Mouse (Mus musculus): Measurements from ENCODE around the gene Cmip.

DNA sequence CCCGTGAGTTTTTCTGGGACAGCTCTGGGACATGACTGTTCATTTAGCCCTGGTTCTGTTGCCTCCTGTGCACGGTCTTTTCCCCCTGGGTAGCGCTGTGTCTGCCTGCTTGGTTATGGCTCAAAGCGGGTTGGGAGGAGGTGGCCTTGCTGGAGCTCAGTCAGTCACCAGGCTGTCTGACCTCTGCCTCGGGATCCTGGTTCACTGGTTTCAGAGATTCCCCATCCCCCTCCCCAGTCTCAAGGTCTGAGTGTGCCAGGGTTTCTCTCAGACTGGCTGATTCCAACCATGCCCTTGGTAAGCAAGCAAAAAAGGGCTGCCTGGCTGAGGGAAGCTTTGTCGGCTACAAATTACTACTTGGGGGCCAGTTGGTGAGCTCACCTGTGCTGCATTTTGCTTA, 76.8 kb downstream of the Cmip start:
- TF ChIP-seq CTCF (IDR thresholded peaks at IDR 0.05; ENCODE audit: insufficient read depth, low read length) (no peak), POLR2A (IDR thresholded peaks at IDR 0.05; ENCODE audit: borderline replicate concordance, extremely low read depth, low read depth, low read length) (no peak)
